In the genomic region with DNA sequence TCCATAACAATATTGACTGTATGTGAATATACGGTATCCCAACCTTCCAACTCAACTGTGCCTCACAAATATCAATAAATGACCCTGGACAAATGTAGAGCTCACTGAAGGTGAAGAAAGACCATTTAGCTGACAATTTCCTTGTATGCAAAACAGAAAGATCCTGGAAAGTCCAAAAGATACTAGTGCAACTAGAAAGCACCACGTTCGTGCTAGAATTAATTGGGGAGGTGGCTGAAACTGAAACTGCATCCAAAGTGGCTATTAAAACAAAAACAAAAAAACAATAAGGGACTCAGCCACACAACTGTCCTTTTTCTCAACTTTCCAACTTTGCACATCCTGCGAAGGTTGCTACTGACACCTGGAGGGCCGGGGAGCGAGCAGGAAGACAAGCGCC, we compare ENCODE assay signal across 9 mouse cellular contexts. TPM values are rescaled to one million over a fixed set of nuclear protein-coding genes. Genes with fewer than 3 reads are reported as not detected.
DNase-seq lines count a peak whose midpoint lies in the region; ATAC-seq and TF ChIP-seq lines count a peak whose summit lies in the region.
"Had no signal": no experiment of that assay in that cellular context is flagged by ENCODE, and none has a peak within 500 bp of the region (broad histone marks: within the 10 kb centered on the region; RNA-seq: fewer than 3 reads in every experiment).

No protein-coding gene starts in this region.

- no peak for TF ChIP-seq POLR2A in bone marrow, adult 2 months (IDR thresholded peaks at IDR 0.05; ENCODE audit: borderline replicate concordance, control insufficient read depth, low read depth, low read length)

- H3K9ac ChIP-seq in heart, postnatal 0 days (replicated peaks; ENCODE audit: low read depth, low read length) = peak overlapping the region; percentile 81
- peak overlapping the region; percentile 80 for H3K9ac ChIP-seq in hindbrain, embryonic 12.5 days
- H3K9ac ChIP-seq in midbrain, embryonic 12.5 days (replicated peaks) = peak overlapping the region; percentile 62

- no peak for ATAC-seq in heart, postnatal 0 days (ENCODE audit: insufficient read depth, low read depth)
- ATAC-seq in hindbrain, embryonic 12.5 days (ENCODE audit: low FRiP score) = no peak
- ATAC-seq in midbrain, embryonic 12.5 days (ENCODE audit: low FRiP score, low read depth) = no peak

- TF ChIP-seq EP300 in heart, postnatal 0 days (IDR thresholded peaks at IDR 0.05; ENCODE audit: low read depth) = no peak

- no peak for TF ChIP-seq CTCF in heart, postnatal 0 days (IDR thresholded peaks at IDR 0.05; ENCODE audit: low read depth)
- TF ChIP-seq CTCF in bone marrow, adult 2 months (IDR thresholded peaks at IDR 0.05; ENCODE audit: control insufficient read depth, insufficient read depth, low read length) = no peak

- WGBS in heart, postnatal 0 days = 5% methylated on average over 7 of the region's 7 CpGs
- WGBS in bone marrow, adult 2 months = 11% methylated on average over 7 of the region's 7 CpGs
- 10% methylated on average over 7 of the region's 7 CpGs for WGBS in hindbrain, embryonic 12.5 days
- WGBS in midbrain, embryonic 12.5 days = 11% methylated on average over 7 of the region's 7 CpGs

- H3K27ac ChIP-seq in heart, postnatal 0 days (ENCODE audit: low read depth) = peak overlapping the region; percentile 92
- peak overlapping the region; percentile 67 for H3K27ac ChIP-seq in bone marrow, adult 2 months (ENCODE audit: control insufficient read depth, insufficient read depth, low read depth, low read length, poor library complexity)
- H3K27ac ChIP-seq in hindbrain, embryonic 12.5 days = peak overlapping the region; percentile 84
- peak overlapping the region; percentile 71; the same call in 1 of the 2 replicates for H3K27ac ChIP-seq in midbrain, embryonic 12.5 days (replicated peaks)

- H3K4me1 ChIP-seq in heart, postnatal 0 days (ENCODE audit: control insufficient read depth, insufficient read depth) = peaks cover 9% of the 10 kb centered on the region; the same call in 1 of the 2 replicates
- H3K4me1 ChIP-seq in bone marrow, adult 2 months (ENCODE audit: control insufficient read depth, insufficient read depth, low read length) = peaks cover 4% of the 10 kb centered on the region; the same call in 1 of the 2 replicates
- peaks cover 20% of the 10 kb centered on the region for H3K4me1 ChIP-seq in hindbrain, embryonic 12.5 days
- H3K4me1 ChIP-seq in midbrain, embryonic 12.5 days = peaks cover 13% of the 10 kb centered on the region

- peak overlapping the region; percentile 85 for H3K4me3 ChIP-seq in heart, postnatal 0 days (ENCODE audit: low read depth, low read length)
- H3K4me3 ChIP-seq in bone marrow, adult 2 months (replicated peaks; ENCODE audit: control insufficient read depth, low read depth, low read length) = peak overlapping the region; percentile 98
- H3K4me3 ChIP-seq in hindbrain, embryonic 12.5 days = peak overlapping the region; percentile 78
- peak overlapping the region; percentile 69 for H3K4me3 ChIP-seq in midbrain, embryonic 12.5 days

- DNase-seq in heart, postnatal 0 days (ENCODE audit: low spot score) = no peak
- DNase-seq in heart, postnatal 14 days = no peak
- DNase-seq in adrenal gland, postnatal 4 days (ENCODE audit: low spot score in 2 of 2) = no peak
- no peak for DNase-seq in adipocyte (ENCODE audit: low spot score)
- no peak for DNase-seq in adrenal gland, postnatal 36 days

- H3K4me2 ChIP-seq in heart, postnatal 0 days (ENCODE audit: low read depth, low read length) = peak overlapping the region; percentile 83
- H3K4me2 ChIP-seq in hindbrain, embryonic 12.5 days (replicated peaks) = peak overlapping the region; percentile 64
- H3K4me2 ChIP-seq in midbrain, embryonic 12.5 days (replicated peaks) = peak overlapping the region; percentile 80

- no peaks in the 10 kb centered on the region for H3K27me3 ChIP-seq in heart, postnatal 0 days (ENCODE audit: control insufficient read depth, insufficient read depth, low read length)
- no peaks in the 10 kb centered on the region for H3K27me3 ChIP-seq in hindbrain, embryonic 12.5 days
- no peaks in the 10 kb centered on the region for H3K27me3 ChIP-seq in midbrain, embryonic 12.5 days
- H3K27me3 ChIP-seq: Patski had no signal

- peaks cover 7% of the 10 kb centered on the region for H3K36me3 ChIP-seq in heart, postnatal 0 days (replicated peaks; ENCODE audit: control insufficient read depth, insufficient read depth, low read length)
- H3K36me3 ChIP-seq in hindbrain, embryonic 12.5 days = peaks cover 3% of the 10 kb centered on the region; the same call in 1 of the 2 replicates
- H3K36me3 ChIP-seq in midbrain, embryonic 12.5 days = 0 out of 2 replicates have a peak, but pooled peaks cover 3% of the 10 kb centered on the region

- intact Hi-C loops in heart, postnatal 14 days (cut with DNase I) = loop anchor here (5.0 to 10.0 kb wide), 2 partner anchors 39 to 494 kb away; a partner anchor contains a TSS

- H3K9me3 ChIP-seq in heart, postnatal 0 days (replicated peaks; ENCODE audit: control insufficient read depth, low read length) = no peaks in the 10 kb centered on the region
- no peaks in the 10 kb centered on the region for H3K9me3 ChIP-seq in hindbrain, embryonic 12.5 days (replicated peaks)
- no peaks in the 10 kb centered on the region for H3K9me3 ChIP-seq in midbrain, embryonic 12.5 days

RNA-seq across cellular contexts. Expression of a gene that starts 4.5 kb away (rescaled TPM):
- total RNA-seq in heart, postnatal 0 days (2014; rRNA removed; ENCODE audit: low replicate concordance) = 48.7 and 61.6 TPM in 2 replicates
- 33.9 and 37.0 TPM in 2 replicates for polyA plus RNA-seq in heart, postnatal 0 days (2015; fragmentation: Nextera tagmentation; extraction: Ambion mirVana)
- total RNA-seq in heart, postnatal 14 days (2021) = 10 to 100 TPM; 31.6 to 32.1 TPM
- 59.2 and 76.7 TPM in 2 replicates for polyA plus RNA-seq in bone marrow, adult 2 months (2011; ENCODE audit: insufficient read depth, insufficient read length, low replicate concordance, missing spikeins)
- 96.3 and 102 TPM in 2 replicates for polyA plus RNA-seq in hindbrain, embryonic 12.5 days (2016; fragmentation: Nextera tagmentation; extraction: Ambion mirVana)
- polyA plus RNA-seq in midbrain, embryonic 12.5 days (2016; fragmentation: Nextera tagmentation; extraction: Ambion mirVana) = 137 and 142 TPM in 2 replicates
- 10 to 100 TPM; 46.9 to 47.8 TPM for total RNA-seq in adrenal gland, postnatal 4 days (2021)
- 10 to 100 TPM; 40.5 to 46.7 TPM for total RNA-seq in adrenal gland, postnatal 36 days (2021)

RNA-seq across cellular contexts. Expression of a gene that starts 4.6 kb away (rescaled TPM):
- total RNA-seq in heart, postnatal 0 days (2014; rRNA removed; ENCODE audit: low replicate concordance) = 8.7 and 10.7 TPM in 2 replicates
- polyA plus RNA-seq in heart, postnatal 0 days (2015; fragmentation: Nextera tagmentation; extraction: Ambion mirVana) = 5.1 and 6.4 TPM in 2 replicates
- 10 to 100 TPM; 28.9 to 29.5 TPM for total RNA-seq in heart, postnatal 14 days (2021)
- 18.8 and 31.2 TPM in 2 replicates for polyA plus RNA-seq in bone marrow, adult 2 months (2011; ENCODE audit: insufficient read depth, insufficient read length, low replicate concordance, missing spikeins)
- 16.2 and 17.5 TPM in 2 replicates for polyA plus RNA-seq in hindbrain, embryonic 12.5 days (2016; fragmentation: Nextera tagmentation; extraction: Ambion mirVana)
- polyA plus RNA-seq in midbrain, embryonic 12.5 days (2016; fragmentation: Nextera tagmentation; extraction: Ambion mirVana) = 16.0 and 16.1 TPM in 2 replicates
- total RNA-seq in adrenal gland, postnatal 4 days (2021) = 10 to 100 TPM; 87.0 to 90.7 TPM
- 100 to 1,000 TPM; 110 to 152 TPM for total RNA-seq in adrenal gland, postnatal 36 days (2021)
